7 mouse cellular contexts compared by ENCODE assay signal in the genomic region with DNA sequence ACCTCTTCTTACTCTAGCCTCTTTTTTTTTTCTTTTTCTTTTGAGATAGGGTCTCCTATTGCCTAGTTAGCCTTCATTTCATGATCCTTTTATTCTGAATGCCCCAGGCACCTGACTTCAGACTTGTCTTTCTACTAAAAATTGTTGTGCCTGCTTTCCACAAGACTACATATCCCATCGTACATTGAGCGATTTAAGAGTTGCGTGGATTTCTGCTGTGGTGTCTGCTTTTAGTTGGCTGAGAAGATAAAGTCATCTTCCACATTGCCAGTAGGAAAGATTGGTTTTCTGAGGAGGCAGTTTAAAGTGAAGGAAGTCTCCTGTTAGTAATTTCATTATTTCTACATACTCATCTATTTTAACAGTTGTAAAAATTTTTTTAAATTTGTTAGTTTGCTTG. TPM values are rescaled to one million over a fixed set of nuclear protein-coding genes. Genes with fewer than 3 reads are reported as not detected.
DNase-seq lines count a peak whose midpoint lies in the region; ATAC-seq and TF ChIP-seq lines count a peak whose summit lies in the region.

No protein-coding gene starts in this region.

- ATAC-seq in lung, postnatal 0 days, result no peak
- ATAC-seq in forebrain, embryonic 16.5 days, result no peak
- ATAC-seq in liver, embryonic 12.5 days, result no peak
- no peak for ATAC-seq in stomach, postnatal 0 days (ENCODE audit: low FRiP score, low TSS enrichment)

- DNase-seq in lung, postnatal 0 days (ENCODE audit: low spot score), result no peak
- DNase-seq in lung, postnatal 36 days, result no peak
- DNase-seq in stomach, postnatal 0 days (ENCODE audit: low spot score), result no peak
- DNase-seq in layer of hippocampus, postnatal 36 days, result no peak
- DNase-seq in cerebellum, postnatal 10 days, result no peak

- no peaks in the 10 kb centered on the region for H3K9me3 ChIP-seq in lung, postnatal 0 days (ENCODE audit: low read length)
- no peaks in the 10 kb centered on the region for H3K9me3 ChIP-seq in forebrain, embryonic 16.5 days (ENCODE audit: control insufficient read depth, low read length)
- no peaks in the 10 kb centered on the region for H3K9me3 ChIP-seq in liver, embryonic 12.5 days (replicated peaks)
- H3K9me3 ChIP-seq in stomach, postnatal 0 days (ENCODE audit: control insufficient read depth, low read length), result no peaks in the 10 kb centered on the region

- H3K4me3 ChIP-seq in lung, postnatal 0 days (ENCODE audit: low read depth, low read length), result no peak overlapping the region
- H3K4me3 ChIP-seq in forebrain, embryonic 16.5 days (replicated peaks; ENCODE audit: low read length), result peak overlapping the region; percentile 74; the same call in 1 of the 2 replicates
- peak overlapping the region; percentile 100 for H3K4me3 ChIP-seq in liver, embryonic 12.5 days
- peak overlapping the region; percentile 97; the same call in 1 of the 2 replicates for H3K4me3 ChIP-seq in stomach, postnatal 0 days (ENCODE audit: low read depth, low read length)

- H3K27ac ChIP-seq in lung, postnatal 0 days (ENCODE audit: low read length), result no peak overlapping the region
- no peak overlapping the region for H3K27ac ChIP-seq in forebrain, embryonic 16.5 days (ENCODE audit: low read length)
- H3K27ac ChIP-seq in liver, embryonic 12.5 days, result no peak overlapping the region
- H3K27ac ChIP-seq in stomach, postnatal 0 days (replicated peaks), result no peak overlapping the region

- peak overlapping the region; percentile 71; the same call in 1 of the 2 replicates for H3K4me2 ChIP-seq in lung, postnatal 0 days (replicated peaks; ENCODE audit: low read depth, low read length)
- peak overlapping the region; percentile 60 for H3K4me2 ChIP-seq in forebrain, embryonic 16.5 days (ENCODE audit: low read length)
- H3K4me2 ChIP-seq in liver, embryonic 12.5 days, result peak overlapping the region; percentile 89
- peak overlapping the region; percentile 60 for H3K4me2 ChIP-seq in stomach, postnatal 0 days (replicated peaks; ENCODE audit: low read depth)

- peaks cover 16% of the 10 kb centered on the region; the same call in 1 of the 2 replicates for H3K4me1 ChIP-seq in lung, postnatal 0 days (ENCODE audit: insufficient read depth, low read depth, low read length)
- H3K4me1 ChIP-seq in forebrain, embryonic 16.5 days (replicated peaks; ENCODE audit: control insufficient read depth, insufficient read depth, low read length), result peaks cover 25% of the 10 kb centered on the region
- peaks cover 44% of the 10 kb centered on the region for H3K4me1 ChIP-seq in liver, embryonic 12.5 days
- H3K4me1 ChIP-seq in stomach, postnatal 0 days (replicated peaks; ENCODE audit: control insufficient read depth, insufficient read depth), result no peaks in the 10 kb centered on the region

- WGBS in lung, postnatal 0 days, result 68% methylated on average over 3 of the region's 3 CpGs
- WGBS in forebrain, embryonic 16.5 days, result 75% methylated on average over 3 of the region's 3 CpGs
- WGBS in liver, embryonic 12.5 days (ENCODE audit: insufficient replicate concordance), result 75% methylated on average over 3 of the region's 3 CpGs
- WGBS in stomach, postnatal 0 days, result 61% methylated on average over 3 of the region's 3 CpGs

- H3K36me3 ChIP-seq in lung, postnatal 0 days (ENCODE audit: insufficient read depth, low read length), result no peaks in the 10 kb centered on the region
- no peaks in the 10 kb centered on the region; the same call in 1 of the 2 replicates for H3K36me3 ChIP-seq in forebrain, embryonic 16.5 days (ENCODE audit: control insufficient read depth, insufficient read depth)
- peaks cover 51% of the 10 kb centered on the region for H3K36me3 ChIP-seq in liver, embryonic 12.5 days
- 0 out of 2 replicates have a peak, but pooled peaks cover 2% of the 10 kb centered on the region for H3K36me3 ChIP-seq in stomach, postnatal 0 days (ENCODE audit: control insufficient read depth, insufficient read depth, low read length)

- H3K27me3 ChIP-seq in lung, postnatal 0 days (replicated peaks; ENCODE audit: insufficient read depth, low read length), result no peaks in the 10 kb centered on the region
- no peaks in the 10 kb centered on the region for H3K27me3 ChIP-seq in forebrain, embryonic 16.5 days (replicated peaks; ENCODE audit: control insufficient read depth, insufficient read depth, low read length)
- H3K27me3 ChIP-seq in liver, embryonic 12.5 days (replicated peaks), result no peaks in the 10 kb centered on the region
- no peaks in the 10 kb centered on the region for H3K27me3 ChIP-seq in stomach, postnatal 0 days (ENCODE audit: control insufficient read depth, insufficient read depth, low read length)

- no peak for TF ChIP-seq EP300 in lung, postnatal 0 days (IDR thresholded peaks at IDR 0.05)
- no peak for TF ChIP-seq EP300 in stomach, postnatal 0 days (optimal IDR thresholded peaks at IDR 0.05)

- no peak overlapping the region for H3K9ac ChIP-seq in lung, postnatal 0 days (replicated peaks; ENCODE audit: low read depth)
- no peak overlapping the region for H3K9ac ChIP-seq in forebrain, embryonic 16.5 days (replicated peaks; ENCODE audit: low read depth, low read length)
- H3K9ac ChIP-seq in liver, embryonic 12.5 days, result peak overlapping the region; percentile 99
- no peak overlapping the region for H3K9ac ChIP-seq in stomach, postnatal 0 days (ENCODE audit: low read length)

- no peak for TF ChIP-seq CTCF in lung, postnatal 0 days (IDR thresholded peaks at IDR 0.05)
- TF ChIP-seq CTCF in stomach, postnatal 0 days (IDR thresholded peaks at IDR 0.05; ENCODE audit: low read depth), result no peak

RNA-seq across cellular contexts. Expression of a gene that starts 2.0 kb away (rescaled TPM):
- 1.7 and 1.8 TPM in 2 replicates for polyA plus RNA-seq in lung, postnatal 0 days (2015; fragmentation: Nextera tagmentation; extraction: Ambion mirVana)
- polyA plus RNA-seq in forebrain, embryonic 16.5 days (2015; fragmentation: Nextera tagmentation; extraction: Ambion mirVana), result 4.5 and 7.5 TPM in 2 replicates
- polyA plus RNA-seq in liver, embryonic 12.5 days (2016; fragmentation: Nextera tagmentation; extraction: Ambion mirVana), result 0.84 and 1.0 TPM in 2 replicates
- 1.0 and 1.3 TPM in 2 replicates for polyA plus RNA-seq in stomach, postnatal 0 days (2015; fragmentation: Nextera tagmentation; extraction: Ambion mirVana)
- 1 to 10 TPM; 5.7 to 6.4 TPM for total RNA-seq in layer of hippocampus, postnatal 36 days (2021)

RNA-seq across cellular contexts. Expression of a gene that starts 2.0 kb away (rescaled TPM):
- polyA plus RNA-seq in lung, postnatal 0 days (2015; fragmentation: Nextera tagmentation; extraction: Ambion mirVana), result 371 and 415 TPM in 2 replicates
- 334 and 342 TPM in 2 replicates for polyA plus RNA-seq in forebrain, embryonic 16.5 days (2015; fragmentation: Nextera tagmentation; extraction: Ambion mirVana)
- polyA plus RNA-seq in liver, embryonic 12.5 days (2016; fragmentation: Nextera tagmentation; extraction: Ambion mirVana), result 353 and 364 TPM in 2 replicates
- 613 and 617 TPM in 2 replicates for polyA plus RNA-seq in stomach, postnatal 0 days (2015; fragmentation: Nextera tagmentation; extraction: Ambion mirVana)
- 100 to 1,000 TPM; 219 to 255 TPM for total RNA-seq in layer of hippocampus, postnatal 36 days (2021)

RNA-seq across cellular contexts. Expression of a gene that starts 28.5 kb away (rescaled TPM):
- 2.1 and 2.9 TPM in 2 replicates for polyA plus RNA-seq in lung, postnatal 0 days (2015; fragmentation: Nextera tagmentation; extraction: Ambion mirVana)
- 2.3 and 2.5 TPM in 2 replicates for polyA plus RNA-seq in forebrain, embryonic 16.5 days (2015; fragmentation: Nextera tagmentation; extraction: Ambion mirVana)
- 1.4 and 1.6 TPM in 2 replicates for polyA plus RNA-seq in liver, embryonic 12.5 days (2016; fragmentation: Nextera tagmentation; extraction: Ambion mirVana)
- 4.9 and 5.4 TPM in 2 replicates for polyA plus RNA-seq in stomach, postnatal 0 days (2015; fragmentation: Nextera tagmentation; extraction: Ambion mirVana)
- total RNA-seq in layer of hippocampus, postnatal 36 days (2021), result not detected

RNA-seq across cellular contexts. Expression of a gene that starts 28.6 kb away (rescaled TPM):
- polyA plus RNA-seq in lung, postnatal 0 days (2015; fragmentation: Nextera tagmentation; extraction: Ambion mirVana), result not detected in 2 replicates
- polyA plus RNA-seq in forebrain, embryonic 16.5 days (2015; fragmentation: Nextera tagmentation; extraction: Ambion mirVana), result not detected in 2 replicates
- not detected in 2 replicates for polyA plus RNA-seq in liver, embryonic 12.5 days (2016; fragmentation: Nextera tagmentation; extraction: Ambion mirVana)
- 0.01 and 0.04 TPM in 2 replicates for polyA plus RNA-seq in stomach, postnatal 0 days (2015; fragmentation: Nextera tagmentation; extraction: Ambion mirVana)
- 1 to 10 TPM in 1 of 2 experiments, under 1 TPM in 1; 0.63 to 1.5 TPM for total RNA-seq in layer of hippocampus, postnatal 36 days (2021)

RNA-seq across cellular contexts. Expression of a gene that starts 33.4 kb away (rescaled TPM):
- polyA plus RNA-seq in lung, postnatal 0 days (2015; fragmentation: Nextera tagmentation; extraction: Ambion mirVana), result 456 and 470 TPM in 2 replicates
- polyA plus RNA-seq in forebrain, embryonic 16.5 days (2015; fragmentation: Nextera tagmentation; extraction: Ambion mirVana), result 254 and 305 TPM in 2 replicates
- polyA plus RNA-seq in liver, embryonic 12.5 days (2016; fragmentation: Nextera tagmentation; extraction: Ambion mirVana), result 321 and 334 TPM in 2 replicates
- 416 and 486 TPM in 2 replicates for polyA plus RNA-seq in stomach, postnatal 0 days (2015; fragmentation: Nextera tagmentation; extraction: Ambion mirVana)
- 100 to 1,000 TPM; 157 to 175 TPM for total RNA-seq in layer of hippocampus, postnatal 36 days (2021)
